Mouse (Mus musculus) heart, embryonic 13.5 days (tissue): ENCODE results near the gene Cacna1g. TPM values are rescaled to one million over a fixed set of nuclear protein-coding genes. Genes with fewer than 3 reads are reported as not detected.
A peak's percentile ranks its signal among the peaks of the same experiment; 100 is the strongest.

Experiments
- ATAC-seq: fragments of 200-750 bp; cut with Nextera tagmentation; 2 replicates; pipeline ENCODE4 v1.8.0; 2017; ENCODE audit warnings: moderate TSS enrichment; ENCODE audit not compliant: insufficient number of reproducible peaks, low FRiP score, low TSS enrichment; ENCODE audit errors: extremely low read depth
- H3K27ac ChIP-seq: fragments of 300-500 bp; sonication (generic); replicated peaks from 2 replicates; pipeline ENCODE4 v1.5.1; 2015; ENCODE audit warnings: moderate library complexity, mild to moderate bottlenecking, inconsistent platforms
- H3K27me3 ChIP-seq: fragments of 300-500 bp; sonication (generic); replicated peaks from 2 replicates; pipeline ENCODE4 v1.6.1; 2015; ENCODE audit warnings: mild to moderate bottlenecking, inconsistent platforms
- H3K36me3 ChIP-seq: fragments of 300-500 bp; sonication (generic); 2 replicates; pipeline ENCODE4 v1.6.1; 2015; ENCODE audit warnings: mild to moderate bottlenecking, inconsistent platforms
- H3K4me1 ChIP-seq: fragments of 300-500 bp; sonication (generic); 2 replicates; pipeline ENCODE4 v1.6.1; 2015; ENCODE audit warnings: inconsistent platforms
- H3K4me2 ChIP-seq: fragments of 300-500 bp; sonication (generic); 2 replicates; pipeline ENCODE4 v1.6.1; 2015; ENCODE audit warnings: inconsistent platforms, mild to moderate bottlenecking, moderate library complexity
- H3K4me3 ChIP-seq: fragments of 300-500 bp; sonication (generic); 2 replicates; pipeline ENCODE4 v1.5.1; 2015; ENCODE audit warnings: moderate library complexity, mild to moderate bottlenecking, inconsistent platforms
- H3K9ac ChIP-seq: fragments of 300-500 bp; sonication (generic); 2 replicates; pipeline ENCODE4 v1.6.1; 2015; ENCODE audit warnings: inconsistent platforms, mild to moderate bottlenecking, moderate library complexity
- H3K9me3 ChIP-seq: fragments of 300-500 bp; sonication (generic); 2 replicates; pipeline ENCODE4 v1.6.1; 2016; ENCODE audit warnings: inconsistent platforms
- WGBS: fragments of 180-500 bp; shearing (Covaris S2); methylation state at CpG from one replicate; pipeline ENCODE4 v1.1.7; 2015; ENCODE audit warnings: mixed read lengths; 5-methylcytosine and 5-hydroxymethylcytosine counted together
- polyA plus RNA-seq: library from polyadenylated mRNA; unstranded; fragments of >200 nt; fragmentation: Nextera tagmentation; extraction: Ambion mirVana; gene quantifications from 2 replicates; pipeline ENCODE4 v1.2.1, GENCODE M21; 2015

The Cacna1g gene
- polyA plus RNA-seq, 1 experiment from 2014 or later: 3.4 TPM

GRCm38 (mm10) chr11:94491749-94492099, 17.7 kb upstream of the Cacna1g start:
- Histone ChIP-seq H3K4me2 (peak overlapping the region; percentile 70), H3K9ac (no peak overlapping the region), H3K4me3 (peak overlapping the region; percentile 48; the same call in 1 of the 2 replicates), H3K27ac (no peak overlapping the region), H3K4me1 (peaks cover 32% of the 10 kb centered on the region), H3K9me3 (no peaks in the 10 kb centered on the region), H3K36me3 (peaks cover 20% of the 10 kb centered on the region), H3K27me3 (peaks cover 78% of the 10 kb centered on the region)
- 59% methylated on average over 7 of the region's 7 CpGs for WGBS
- no peak for ATAC-seq

GRCm38 (mm10) chr11:94491035-94491748, 17.2 kb upstream of the Cacna1g start:
- no peak for ATAC-seq
- 14% methylated on average over 55 of the region's 55 CpGs for WGBS
- no peak overlapping the region for H3K27ac ChIP-seq
- peak overlapping the region; percentile 70 for H3K4me2 ChIP-seq
- H3K27me3 ChIP-seq: peaks cover 81% of the 10 kb centered on the region
- no peaks in the 10 kb centered on the region for H3K9me3 ChIP-seq
- peaks cover 18% of the 10 kb centered on the region for H3K36me3 ChIP-seq
- H3K9ac ChIP-seq: peak overlapping the region; percentile 76
- H3K4me1 ChIP-seq: peaks cover 30% of the 10 kb centered on the region
- H3K4me3 ChIP-seq: peak overlapping the region; percentile 48

GRCm38 (mm10) chr11:94489745-94490144, 15.7 kb upstream of the Cacna1g start:
- Histone ChIP-seq H3K27ac (no peak overlapping the region), H3K4me2 (no peak overlapping the region), H3K4me3 (no peak overlapping the region), H3K9me3 (no peaks in the 10 kb centered on the region), H3K9ac (no peak overlapping the region), H3K27me3 (peaks cover 89% of the 10 kb centered on the region), H3K36me3 (peaks cover 12% of the 10 kb centered on the region), H3K4me1 (peaks cover 19% of the 10 kb centered on the region)
- ATAC-seq: no peak
- WGBS: 51% methylated on average over 4 of the region's 4 CpGs

GRCm38 (mm10) chr11:94488767-94489533, 15.0 kb upstream of the Cacna1g start:
- peaks cover 91% of the 10 kb centered on the region for H3K27me3 ChIP-seq
- H3K36me3 ChIP-seq: peaks cover 11% of the 10 kb centered on the region
- no peak overlapping the region for H3K27ac ChIP-seq
- no peak overlapping the region for H3K4me3 ChIP-seq
- no peak for ATAC-seq
- no peak overlapping the region for H3K4me2 ChIP-seq
- peaks cover 14% of the 10 kb centered on the region for H3K4me1 ChIP-seq
- no peaks in the 10 kb centered on the region for H3K9me3 ChIP-seq
- 78% methylated on average over 11 of the region's 11 CpGs for whole genome bisulfite sequencing
- no peak overlapping the region for H3K9ac ChIP-seq

GRCm38 (mm10) chr11:94486001-94486400, 12.0 kb upstream of the Cacna1g start, which contains the start of gene Spata20:
Gene Spata20 (minus strand): TSS chr11:94486179.
- peak within 1 kb of the TSS; percentile 33 for H3K4me3 ChIP-seq
- H3K27me3 ChIP-seq: peaks cover 83% of the 10 kb centered on the region
- no peak for ATAC-seq
- no peak within 1 kb of the TSS for H3K27ac ChIP-seq
- peak within 1 kb of the TSS; percentile 59 for H3K4me2 ChIP-seq
- H3K4me1 ChIP-seq: peaks cover 6% of the 10 kb centered on the region
- no peaks in the 10 kb centered on the region for H3K9me3 ChIP-seq
- 0 out of 2 replicates have a peak within 1 kb of the TSS, but pooled peaks have one; percentile 42 for H3K9ac ChIP-seq
- 3% methylated on average over 24 of the region's 24 CpGs for WGBS
- no peaks in the 10 kb centered on the region for H3K36me3 ChIP-seq

GRCm38 (mm10) chr11:94485223-94485622, 11.2 kb upstream of the Cacna1g start:
- 79% methylated on average over 5 of the region's 5 CpGs for WGBS

GRCm38 (mm10) chr11:94484636-94485035, 10.6 kb upstream of the Cacna1g start:
- no peaks in the 10 kb centered on the region for H3K36me3 ChIP-seq
- 75% methylated on average over 9 of the region's 9 CpGs for WGBS
- H3K9ac ChIP-seq: no peak overlapping the region
- H3K27me3 ChIP-seq: peaks cover 83% of the 10 kb centered on the region
- H3K4me1 ChIP-seq: peaks cover 3% of the 10 kb centered on the region; the same call in 1 of the 2 replicates
- H3K27ac ChIP-seq: no peak overlapping the region
- no peak for ATAC-seq
- no peaks in the 10 kb centered on the region for H3K9me3 ChIP-seq
- no peak overlapping the region for H3K4me2 ChIP-seq
- no peak overlapping the region for H3K4me3 ChIP-seq

More at GRCm38 (mm10) chr11:94485223-94485622, 11.2 kb upstream of the Cacna1g start:
- Histone ChIP-seq H3K9me3 (no peaks in the 10 kb centered on the region), H3K4me2 (no peak overlapping the region), H3K9ac (no peak overlapping the region), H3K4me3 (no peak overlapping the region), H3K4me1 (peaks cover 3% of the 10 kb centered on the region; the same call in 1 of the 2 replicates), H3K36me3 (no peaks in the 10 kb centered on the region), H3K27me3 (peaks cover 84% of the 10 kb centered on the region), H3K27ac (no peak overlapping the region)
- ATAC-seq: no peak

GRCm38 (mm10) chr11:94483921-94484320, 9.9 kb upstream of the Cacna1g start:
- WGBS: 74% methylated on average over 14 of the region's 14 CpGs
- Histone ChIP-seq H3K4me2 (no peak overlapping the region), H3K4me3 (no peak overlapping the region), H3K9ac (no peak overlapping the region), H3K9me3 (no peaks in the 10 kb centered on the region), H3K4me1 (peaks cover 3% of the 10 kb centered on the region; the same call in 1 of the 2 replicates), H3K27ac (no peak overlapping the region), H3K36me3 (no peaks in the 10 kb centered on the region), H3K27me3 (peaks cover 83% of the 10 kb centered on the region)
- ATAC-seq: no peak

- H3K4me3 ChIP-seq: no peak overlapping the region
- ATAC-seq: no peak
- no peak overlapping the region for H3K9ac ChIP-seq
- H3K4me2 ChIP-seq: no peak overlapping the region
- WGBS: 68% methylated on average over 11 of the region's 11 CpGs
- H3K9me3 ChIP-seq: no peaks in the 10 kb centered on the region
- H3K27me3 ChIP-seq: peaks cover 85% of the 10 kb centered on the region
- no peak overlapping the region for H3K27ac ChIP-seq
- peaks cover 3% of the 10 kb centered on the region; the same call in 1 of the 2 replicates for H3K4me1 ChIP-seq
- H3K36me3 ChIP-seq: no peaks in the 10 kb centered on the region
Observed at GRCm38 (mm10) chr11:94483436-94483835, 9.4 kb upstream of the Cacna1g start.

GRCm38 (mm10) chr11:94482738-94483137, 8.7 kb upstream of the Cacna1g start:
- peaks cover 86% of the 10 kb centered on the region for H3K27me3 ChIP-seq
- peaks cover 3% of the 10 kb centered on the region; the same call in 1 of the 2 replicates for H3K4me1 ChIP-seq
- WGBS: 84% methylated on average over 11 of the region's 11 CpGs
- H3K27ac ChIP-seq: no peak overlapping the region
- H3K9ac ChIP-seq: no peak overlapping the region
- no peak for ATAC-seq
- no peak overlapping the region for H3K4me3 ChIP-seq
- no peaks in the 10 kb centered on the region for H3K36me3 ChIP-seq
- no peaks in the 10 kb centered on the region for H3K9me3 ChIP-seq
- no peak overlapping the region for H3K4me2 ChIP-seq

GRCm38 (mm10) chr11:94481963-94482362, 8.0 kb upstream of the Cacna1g start:
- Histone ChIP-seq H3K4me2 (no peak overlapping the region), H3K9ac (no peak overlapping the region), H3K4me3 (no peak overlapping the region), H3K36me3 (no peaks in the 10 kb centered on the region), H3K27me3 (peaks cover 86% of the 10 kb centered on the region), H3K9me3 (no peaks in the 10 kb centered on the region), H3K27ac (no peak overlapping the region), H3K4me1 (peaks cover 3% of the 10 kb centered on the region; the same call in 1 of the 2 replicates)
- no peak for ATAC-seq
- WGBS: 89% methylated on average over 7 of the region's 7 CpGs
